Mouse (Mus musculus): ENCODE measurements around the gene Lrrc27.

Lrrc27 gene

DNA sequence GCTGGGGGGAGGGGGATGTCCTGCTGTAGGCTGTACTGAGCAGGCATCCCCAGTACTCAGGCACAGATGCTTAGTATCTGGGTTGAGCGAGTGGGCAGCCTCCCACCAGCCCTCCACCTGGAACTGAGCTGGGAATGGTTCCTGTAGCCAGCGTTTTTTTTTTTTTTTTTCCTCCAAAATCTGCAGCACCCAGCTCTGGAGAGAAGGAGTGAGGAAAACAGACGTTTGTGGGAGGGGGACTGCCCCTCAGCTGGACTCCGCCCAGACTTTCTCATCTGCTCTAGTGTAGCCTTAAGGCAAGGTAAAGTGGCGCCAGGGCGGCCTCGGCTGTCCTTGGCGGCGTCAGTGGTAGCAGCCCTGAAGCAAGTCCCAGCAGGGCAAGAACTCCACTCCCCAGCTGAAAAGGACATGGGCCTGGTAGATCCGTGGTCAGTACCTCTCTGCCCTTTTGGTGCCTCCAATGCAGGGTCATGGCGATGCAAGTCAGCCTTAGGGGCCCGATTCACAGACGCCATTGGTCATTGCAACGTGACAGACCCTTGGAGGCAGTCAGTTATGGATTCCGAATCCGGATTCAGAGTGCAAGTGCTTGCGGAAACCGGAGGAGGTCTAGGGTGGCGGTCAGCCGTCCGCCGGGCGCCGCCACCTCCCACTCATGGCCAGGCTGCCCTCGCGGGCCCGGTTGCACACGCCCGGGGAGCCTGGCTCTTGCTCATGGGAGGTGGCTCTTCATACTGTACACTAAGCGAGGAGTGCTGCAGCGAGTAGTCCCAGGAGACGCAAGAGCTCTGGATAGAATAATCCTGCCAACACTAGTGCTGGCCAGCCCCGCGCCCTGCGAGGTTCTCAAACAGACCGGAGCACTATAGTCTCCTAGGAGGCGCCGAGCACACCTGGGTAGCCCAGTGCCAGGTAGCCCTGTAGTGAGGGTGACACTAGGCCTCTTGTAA, 34.4 kb downstream of the Lrrc27 start:
- DNase-seq: peak in 1 of 2 experiments; percentile 32

DNA sequence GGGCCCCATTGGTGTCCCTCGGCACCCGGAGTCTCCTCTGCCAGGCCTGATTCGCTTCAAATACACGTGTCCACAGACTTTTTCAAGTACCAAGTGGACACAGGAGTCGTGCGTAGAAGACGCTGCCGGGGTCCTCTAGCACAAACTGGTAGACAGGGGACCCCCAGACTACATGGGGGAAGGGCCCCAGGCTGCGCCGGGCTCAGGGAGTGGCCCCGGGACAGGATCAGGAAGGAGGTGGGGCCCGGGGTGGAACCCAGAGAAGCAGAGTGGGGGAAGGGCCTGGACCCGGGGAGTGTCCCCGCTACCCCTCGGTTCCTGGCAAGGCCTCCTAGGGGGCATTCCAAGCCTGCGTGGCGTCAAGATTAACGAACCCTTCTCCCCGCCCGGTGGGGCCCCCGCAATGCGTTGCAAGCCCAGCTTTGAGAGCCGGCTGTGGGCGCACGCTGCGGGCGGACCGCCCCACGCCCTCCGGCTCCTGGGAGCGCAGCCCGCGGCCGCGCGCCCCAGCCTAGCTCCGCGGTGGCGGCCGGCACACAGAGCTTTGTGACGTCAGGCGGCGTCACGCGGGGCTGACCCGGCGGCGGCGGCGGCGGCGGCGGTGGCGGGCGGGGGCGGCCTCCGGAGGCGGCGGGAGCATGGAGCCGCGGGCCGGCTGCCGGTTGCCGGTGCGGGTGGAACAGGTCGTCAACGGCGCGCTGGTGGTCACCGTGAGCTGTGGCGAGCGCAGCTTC, 35.3 kb downstream of the Lrrc27 start, which contains the start of gene Pwwp2b:
Gene Pwwp2b (plus strand): TSS at position 602 of the 734 bp plus-strand sequence.
- DNase-seq: peak; percentile 66 to 71

DNA sequence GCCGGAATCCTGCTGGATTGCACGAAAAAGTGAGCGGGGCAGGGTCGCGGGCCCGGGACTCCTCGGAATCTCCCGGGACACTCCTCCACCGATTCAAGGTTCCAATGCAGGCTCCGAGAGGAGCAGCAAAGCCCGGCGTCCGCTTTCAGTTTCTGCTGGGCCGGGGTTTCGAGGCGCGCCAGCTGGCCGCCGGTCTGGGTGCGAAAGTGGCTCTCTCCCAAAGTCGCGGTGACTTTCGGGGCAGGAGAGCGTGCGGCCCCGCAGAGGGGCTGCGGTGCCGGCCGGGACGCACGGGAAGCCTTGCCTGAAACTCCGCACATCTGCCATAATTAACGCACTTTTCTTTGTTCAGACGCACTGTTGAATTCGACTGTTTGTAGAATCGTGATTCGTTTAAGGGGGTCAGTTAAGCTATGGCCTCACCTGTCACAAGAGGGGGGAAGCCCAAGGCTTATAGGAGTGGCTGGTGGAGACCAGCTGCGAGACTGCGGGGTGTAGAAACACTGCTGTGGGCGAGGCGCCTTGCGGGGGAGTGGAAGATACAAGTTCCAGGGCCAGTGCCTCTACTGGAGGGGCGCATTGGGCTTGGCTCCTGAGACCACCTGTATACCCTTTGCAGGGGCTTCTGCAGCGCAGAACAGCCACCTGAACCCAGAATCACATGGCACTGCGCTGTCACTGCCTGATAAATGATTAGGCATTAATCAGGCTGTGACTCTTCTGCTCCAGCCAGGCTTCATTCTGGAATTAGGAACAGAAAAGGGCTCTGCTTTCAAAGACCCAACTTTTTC, 36.0 kb downstream of the Lrrc27 start:
- peak; percentile 47 to 49 for DNase-seq

DNA sequence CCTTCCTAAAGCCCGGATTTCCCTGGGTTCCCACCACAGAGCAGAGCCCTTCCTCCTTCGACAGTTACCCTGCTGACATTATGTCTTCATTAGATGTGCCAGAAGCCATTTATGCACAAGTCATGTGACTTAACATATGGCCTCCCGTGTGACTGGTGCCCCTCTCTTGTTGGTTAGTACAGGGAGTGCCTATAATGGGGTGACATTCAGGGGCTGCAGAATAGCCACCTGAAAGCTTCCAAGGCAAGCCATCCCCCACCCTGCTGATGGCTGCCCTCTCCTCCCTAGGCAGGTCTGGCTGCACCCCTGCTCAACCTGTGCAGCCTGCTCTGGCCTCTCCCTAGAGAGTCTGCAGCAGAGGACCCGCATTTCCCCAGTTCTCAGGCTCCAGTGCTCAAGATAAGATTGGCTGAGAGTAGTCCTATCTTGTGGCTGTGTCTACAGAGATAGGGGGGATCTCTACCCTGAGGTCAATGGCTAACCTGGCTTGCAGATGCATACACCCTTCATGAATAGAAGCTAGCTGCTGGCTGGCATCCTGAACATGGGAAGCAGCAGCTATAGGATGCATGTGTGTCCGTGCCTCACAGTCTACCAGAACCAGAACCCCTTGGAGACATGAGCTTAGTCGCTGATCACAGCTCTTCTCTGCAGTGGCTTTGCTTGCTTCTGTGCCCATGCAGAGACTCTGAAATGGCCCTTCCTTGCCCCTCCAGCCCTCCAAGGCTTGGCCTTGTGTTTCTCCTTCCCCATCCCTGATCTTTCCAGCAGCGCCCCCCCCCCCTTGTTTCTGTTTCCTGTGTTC, 36.8 kb downstream of the Lrrc27 start:
- DNase-seq: no peak

DNA sequence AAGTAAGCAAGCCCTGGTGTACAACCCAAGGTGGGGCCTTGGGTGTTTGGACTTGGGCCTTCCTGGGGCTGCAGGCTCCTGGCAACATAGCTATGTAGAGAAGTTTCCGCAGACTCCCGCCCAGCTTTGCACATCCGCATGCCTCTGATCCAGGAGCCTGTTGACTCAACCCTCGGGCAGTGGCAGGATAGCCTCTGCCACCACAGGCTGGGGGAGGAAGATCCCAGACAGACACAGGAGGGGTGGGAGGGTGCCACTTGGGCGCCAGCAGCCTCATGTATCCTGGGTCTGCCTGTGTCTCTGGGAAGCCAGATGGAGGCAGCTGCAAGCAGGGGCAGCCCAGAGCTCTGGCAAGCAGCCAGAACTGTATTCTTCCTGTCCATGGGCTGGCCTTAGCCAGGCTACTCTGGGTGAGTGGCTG, 39.1 kb downstream of the Lrrc27 start:
- DNase-seq: peak; percentile 33 to 54

DNA sequence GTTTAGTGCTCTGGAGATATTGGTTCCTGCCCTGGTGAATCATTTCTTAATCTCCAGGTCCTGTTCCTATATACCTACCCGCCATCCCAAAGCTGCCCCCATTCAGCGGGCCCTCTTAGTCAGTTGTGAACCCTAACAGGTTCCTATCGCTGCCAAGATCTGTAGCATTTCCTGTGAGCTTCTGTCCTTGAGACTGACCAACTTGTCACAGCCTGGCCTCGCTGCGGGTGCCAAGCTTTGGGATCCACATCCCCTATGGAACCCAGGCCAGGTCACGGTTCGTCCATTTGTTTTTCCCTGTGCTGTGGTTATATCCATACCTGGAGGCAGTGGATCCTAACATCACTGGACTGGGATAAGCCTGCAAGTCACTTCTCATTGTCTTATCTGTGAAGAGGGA, 39.8 kb downstream of the Lrrc27 start:
- no peak for DNase-seq

DNA sequence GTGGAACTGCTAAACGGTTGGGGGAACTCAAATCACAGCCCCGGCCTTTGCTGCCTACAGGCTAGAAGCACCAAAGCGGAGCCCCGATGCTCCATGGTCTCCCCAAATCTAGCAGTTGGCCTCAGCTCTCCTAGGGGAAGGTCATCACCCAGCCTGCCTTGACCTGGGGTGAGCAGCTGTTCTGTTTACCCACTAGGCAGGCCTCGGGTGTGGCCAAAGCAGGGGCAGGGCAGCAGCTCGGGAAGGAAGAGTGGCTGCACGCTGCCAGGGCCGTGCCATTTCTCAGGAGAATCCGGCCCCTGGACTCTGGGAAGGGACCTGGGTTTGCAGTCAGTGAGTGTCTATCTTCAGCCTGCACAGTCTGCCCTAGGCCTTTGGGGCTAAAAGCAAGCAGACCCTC, 40.2 kb downstream of the Lrrc27 start:
- no peak for DNase-seq

DNA sequence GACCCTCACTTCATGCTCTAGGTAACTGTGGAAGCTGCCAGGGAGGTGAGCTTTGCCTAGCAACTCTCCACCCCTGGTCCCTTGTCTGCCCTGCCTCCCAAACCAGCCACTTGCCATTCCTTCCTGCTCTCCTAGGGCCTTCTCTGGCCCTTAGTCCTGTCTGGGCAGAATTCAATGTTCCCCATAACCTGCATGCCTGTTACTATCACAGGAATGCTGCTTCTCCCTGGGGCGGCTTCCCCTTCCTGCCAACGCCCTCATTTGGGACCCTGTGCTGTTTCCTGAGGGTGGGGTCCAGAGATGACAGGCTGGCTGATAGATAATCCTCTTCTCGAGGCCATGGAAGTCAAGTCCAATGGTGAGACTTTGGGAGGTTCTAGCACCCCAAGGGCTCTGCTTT, 40.7 kb downstream of the Lrrc27 start:
- DNase-seq: no peak

DNA sequence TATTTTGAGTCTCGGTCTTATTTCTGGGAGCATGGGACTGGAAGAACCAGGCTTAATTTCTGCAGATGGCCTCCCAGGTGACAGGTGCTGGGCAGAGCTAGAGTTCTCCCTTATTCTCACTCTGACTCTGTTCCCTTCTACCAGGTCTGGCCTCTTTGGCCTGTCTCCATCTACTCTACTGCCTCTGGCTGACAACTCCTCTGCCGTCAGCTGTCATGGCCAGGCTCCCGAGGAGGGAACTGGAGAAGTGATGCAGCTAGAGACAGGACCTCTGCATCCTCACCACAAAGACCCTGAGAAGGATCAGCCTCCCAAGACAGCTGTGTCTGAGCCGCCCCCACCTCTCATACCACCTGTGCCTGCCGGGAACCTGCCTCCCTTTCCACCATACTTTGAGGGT, 41.8 kb downstream of the Lrrc27 start:
- no peak for DNase-seq

DNA sequence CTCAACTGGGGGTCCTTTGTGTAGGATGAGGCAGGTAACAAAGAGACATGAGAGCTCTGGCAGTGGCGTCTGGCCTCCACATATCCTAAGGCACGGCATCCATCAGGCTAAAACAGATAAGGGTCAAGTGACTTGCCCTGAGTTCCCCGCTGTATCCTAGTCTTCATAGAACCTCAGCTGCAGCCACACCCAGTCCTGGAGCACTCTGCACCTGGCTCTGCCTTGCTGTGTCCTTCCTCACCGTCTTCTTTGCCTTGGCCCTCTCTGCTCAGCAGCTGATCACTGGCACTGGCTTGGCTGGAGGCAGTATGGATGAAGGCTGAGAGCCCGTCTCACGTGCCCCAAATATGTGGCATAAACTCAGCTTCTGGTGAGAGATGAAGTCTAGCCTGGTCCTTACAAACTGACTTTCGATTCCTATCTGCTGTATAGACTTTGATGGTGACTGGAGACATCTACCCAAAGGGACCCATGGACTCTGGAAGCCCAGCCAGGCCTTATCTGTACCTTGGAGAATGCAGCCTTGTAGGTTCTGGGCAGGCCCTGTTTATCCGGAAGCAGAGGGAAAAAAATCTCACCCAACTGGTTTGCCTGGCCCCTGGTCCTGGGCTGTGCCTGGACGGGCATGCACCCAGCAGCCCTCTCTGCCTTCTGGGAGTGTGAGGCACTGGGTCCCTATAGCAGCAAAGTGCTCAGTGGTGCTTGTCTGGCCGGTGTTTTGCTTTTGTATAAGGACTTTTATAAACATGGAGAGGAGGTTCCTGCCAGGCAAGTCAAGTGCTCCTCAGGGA, 45.2 kb downstream of the Lrrc27 start:
- DNase-seq: no peak

DNA sequence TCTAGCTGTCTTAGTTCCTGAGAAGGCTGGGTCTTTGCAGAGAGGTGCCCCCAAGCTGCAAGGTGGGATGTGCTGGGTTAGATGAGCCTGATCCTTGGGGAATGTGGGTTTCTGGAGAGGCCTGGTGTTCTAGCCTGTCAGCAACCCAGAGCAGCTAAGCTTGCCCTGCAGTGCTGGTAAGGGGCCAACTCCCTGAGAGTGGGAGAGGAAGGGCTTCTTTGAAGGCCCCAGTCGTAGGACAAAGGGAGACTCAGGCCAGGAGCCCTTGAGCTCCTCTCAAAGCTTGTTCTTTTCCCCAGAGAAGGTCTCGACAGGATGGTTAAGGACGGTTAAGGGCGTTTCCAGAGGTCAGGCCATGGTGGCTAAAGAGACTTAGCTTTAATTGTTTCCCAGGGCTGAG, 51.5 kb downstream of the Lrrc27 start:
- no peak for DNase-seq

DNA sequence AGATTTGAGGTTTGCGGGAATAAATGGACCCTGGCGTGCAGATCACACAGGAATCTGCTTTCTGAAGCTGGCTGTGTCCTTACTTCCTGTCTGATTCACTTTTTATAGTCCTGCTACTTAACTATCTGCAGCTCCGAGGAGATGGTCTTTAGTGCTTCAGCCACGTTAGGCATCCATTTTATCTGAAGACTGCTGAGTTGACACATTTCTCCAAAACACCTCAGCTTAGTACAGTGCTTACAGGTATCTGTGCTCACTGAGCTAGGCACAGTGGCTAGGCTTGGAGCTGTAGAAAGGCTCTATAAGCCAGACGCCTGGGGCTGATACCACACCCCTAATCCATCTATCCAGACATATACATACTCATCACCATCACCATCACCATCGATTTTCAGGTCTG, 52.8 kb downstream of the Lrrc27 start:
- DNase-seq: no peak

DNA sequence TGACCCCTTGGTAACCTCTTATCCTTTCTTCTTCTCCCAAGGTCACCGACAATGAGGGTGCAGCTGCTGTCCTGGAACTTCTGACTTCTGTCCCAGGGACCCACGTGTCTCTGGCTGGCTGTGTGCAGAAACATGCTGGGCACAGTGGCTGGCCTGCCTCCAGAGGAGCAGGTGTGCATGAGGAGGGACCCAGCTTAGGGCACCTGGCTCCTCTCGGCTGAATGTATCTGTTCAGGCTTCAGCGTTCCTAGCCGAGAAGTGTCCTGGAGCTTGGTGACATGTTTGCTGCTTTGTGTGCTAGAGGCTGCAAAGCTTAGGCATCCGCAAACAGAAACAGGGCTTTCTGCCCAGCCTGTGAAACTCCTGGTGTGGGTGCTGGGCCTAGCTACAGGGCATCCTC, 53.6 kb downstream of the Lrrc27 start:
- peak; percentile 62 to 75 for DNase-seq

DNA sequence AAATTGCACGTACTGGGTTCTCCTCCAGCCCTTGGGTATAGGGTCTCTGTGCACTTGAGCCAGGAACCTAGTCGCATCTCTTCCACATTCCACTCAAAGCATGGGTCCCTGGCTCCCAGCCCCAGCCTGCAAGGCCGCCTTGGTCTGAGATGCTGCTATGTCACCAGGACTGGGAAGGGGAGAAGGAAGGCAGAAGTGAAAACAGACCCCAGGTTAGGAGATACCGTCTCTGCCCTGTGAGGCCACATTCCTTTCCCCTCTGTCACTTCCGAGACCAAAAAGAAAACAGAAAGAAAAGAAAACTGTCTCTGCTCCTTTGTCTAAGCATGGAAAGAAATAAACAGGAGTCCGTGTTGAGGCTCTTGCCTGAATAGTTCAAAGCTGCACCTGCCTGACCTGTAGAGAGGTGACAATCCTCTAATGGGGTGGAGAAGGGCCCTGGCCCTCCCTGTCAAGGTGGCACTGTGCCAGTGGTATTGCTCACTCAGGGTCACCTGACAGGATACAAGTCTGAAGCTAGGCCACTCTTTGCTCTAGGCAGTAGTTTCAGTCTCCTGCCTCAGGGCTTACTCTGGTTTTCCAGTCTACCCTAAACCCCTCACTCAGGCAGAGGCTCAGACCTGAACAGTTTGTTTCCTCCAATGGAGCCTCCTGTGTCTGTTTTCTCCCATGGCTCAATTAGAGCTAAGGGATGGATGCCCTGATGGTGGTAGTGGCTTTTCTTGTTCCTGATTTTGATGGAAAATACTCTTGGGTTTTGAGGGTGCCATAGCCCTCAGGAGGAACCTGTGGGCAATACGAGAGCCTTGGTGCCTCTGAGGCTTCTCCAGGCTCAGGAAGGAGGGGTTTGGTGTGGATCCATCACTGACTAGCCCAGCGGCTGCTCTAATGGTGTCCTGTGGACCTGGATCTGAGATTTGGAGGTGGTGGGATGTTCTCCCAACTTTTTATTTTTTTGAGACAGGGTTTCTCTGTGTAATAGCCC, 54.4 kb downstream of the Lrrc27 start:
- DNase-seq: peak in 1 of 2 experiments; percentile 44

DNA sequence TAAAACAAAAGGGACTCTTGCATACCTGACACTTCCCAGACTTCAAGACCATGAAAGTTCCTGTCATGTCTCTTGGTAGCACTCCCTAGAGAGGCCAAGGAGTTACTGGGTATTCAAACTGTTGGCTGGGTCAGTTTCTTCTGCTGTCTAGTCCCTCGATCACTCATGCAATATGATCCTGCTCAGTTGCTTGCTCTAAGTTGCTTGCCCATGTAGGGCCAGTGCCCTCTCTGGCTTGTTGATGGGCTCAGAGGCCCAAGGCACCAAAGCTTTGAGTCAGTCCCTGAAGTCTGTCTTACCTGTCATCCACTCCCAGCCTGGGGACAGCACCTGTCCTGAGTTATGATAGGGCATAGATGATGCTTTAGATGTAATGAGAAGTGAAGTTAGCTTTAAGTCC, 58.0 kb downstream of the Lrrc27 start:
- no peak for DNase-seq

DNA sequence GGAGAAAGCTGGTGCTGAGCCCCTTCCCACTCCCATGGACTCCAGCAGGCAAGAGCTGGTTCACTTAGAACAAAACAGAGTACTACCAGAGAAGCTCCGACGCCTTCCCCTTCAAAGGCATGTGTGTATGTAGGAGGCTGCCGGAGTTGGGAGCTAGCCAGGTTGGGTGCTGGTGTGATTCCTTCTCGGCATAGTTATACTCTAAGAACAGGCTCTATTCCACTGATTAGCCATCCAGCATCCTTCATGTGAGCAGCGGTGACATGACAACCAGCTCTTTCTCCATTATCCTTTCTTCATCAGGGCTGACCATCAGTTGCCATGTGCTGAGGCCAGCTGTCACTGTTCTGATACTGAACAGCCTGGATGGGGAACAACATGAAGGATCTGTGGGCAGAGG, 59.1 kb downstream of the Lrrc27 start:
- no peak for DNase-seq

DNA sequence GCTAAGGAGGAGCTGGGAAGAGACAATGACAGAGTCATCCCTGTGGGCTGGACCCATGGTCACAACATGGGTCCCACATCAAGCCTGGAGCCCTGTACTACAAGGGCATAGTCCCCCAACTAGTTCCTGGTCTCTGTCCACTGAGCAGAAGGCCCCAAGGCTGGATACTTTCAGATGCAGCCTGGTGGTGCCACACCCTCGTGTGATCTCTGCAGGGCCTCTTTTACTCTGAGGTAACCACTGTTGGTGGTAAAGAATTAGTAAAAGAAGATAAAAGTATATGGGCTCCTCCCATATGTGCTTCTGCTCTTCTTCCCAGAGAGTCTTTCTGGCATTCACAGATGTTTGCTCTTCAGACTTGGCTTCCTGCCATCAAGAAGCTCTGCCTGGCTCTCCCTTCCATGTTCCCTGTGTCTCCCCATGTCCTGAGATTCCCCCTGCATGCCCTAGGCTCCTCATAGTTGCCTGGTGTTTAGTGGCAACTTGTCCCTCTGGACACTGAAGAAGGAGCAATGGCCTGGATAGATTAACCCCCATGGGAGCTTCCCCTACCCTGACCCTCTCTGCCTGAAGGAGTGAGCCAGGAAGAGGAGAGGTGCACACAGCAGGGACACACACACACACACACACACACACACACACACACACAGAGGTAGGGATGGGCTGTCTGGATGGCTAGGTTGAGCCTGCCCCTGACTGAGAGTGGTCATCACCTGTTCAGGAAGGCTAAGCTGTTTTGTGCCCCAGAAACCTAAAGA, 60.0 kb downstream of the Lrrc27 start:
- DNase-seq: no peak

DNA sequence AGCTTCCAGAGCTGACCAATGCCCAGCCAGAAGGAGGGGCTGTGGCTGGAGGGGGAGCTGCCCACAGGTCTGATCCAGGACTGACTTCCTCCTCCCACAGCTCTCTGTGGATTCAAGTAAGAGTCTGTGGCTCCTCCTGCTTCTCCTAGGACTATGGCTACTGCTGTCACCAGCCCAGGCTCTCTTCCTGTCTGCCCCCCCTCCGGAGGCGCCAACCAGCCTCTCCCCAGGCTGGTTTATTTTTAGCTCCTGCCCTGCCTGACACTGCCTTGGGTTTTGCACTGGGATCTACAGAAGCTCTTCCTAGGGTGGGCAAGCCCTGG, 60.6 kb downstream of the Lrrc27 start:
- DNase-seq: peak in 1 of 2 experiments; percentile 30

DNA sequence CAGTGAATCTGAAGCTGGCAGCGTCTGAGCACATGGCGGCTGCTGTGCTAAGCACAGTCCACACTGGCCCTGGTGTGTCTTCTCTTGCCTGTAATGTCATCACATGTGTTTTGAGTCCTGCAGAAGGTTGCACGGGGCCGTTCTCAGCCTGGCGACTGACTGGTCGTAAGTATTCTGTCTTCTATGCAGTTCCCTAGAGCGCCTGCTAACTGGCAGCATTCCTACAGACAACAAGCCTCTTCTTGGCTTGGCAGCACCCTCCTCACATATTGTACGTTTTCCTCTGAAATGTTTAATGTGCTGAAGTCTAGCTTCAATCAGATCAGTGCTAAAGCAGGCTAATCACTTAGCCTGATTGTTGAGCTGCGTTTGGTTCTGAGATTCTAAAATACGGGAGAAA, 62.8 kb downstream of the Lrrc27 start:
- no peak for DNase-seq
